In genomic region chr10:81289278-81289677, GRCm38 (mm10) we compare ENCODE assay signal across 8 mouse cellular contexts. TPM values are rescaled to one million over a fixed set of nuclear protein-coding genes. Genes with fewer than 3 reads are reported as not detected.
DNase-seq lines count a peak whose midpoint lies in the region; ATAC-seq and TF ChIP-seq lines count a peak whose summit lies in the region.

No protein-coding gene starts in this region.

- peaks cover 13% of the 10 kb centered on the region; the same call in 1 of the 2 replicates for H3K4me1 ChIP-seq in forebrain, embryonic 11.5 days (replicated peaks; ENCODE audit: control insufficient read depth, insufficient read depth, low read length)
- H3K4me1 ChIP-seq in forebrain, embryonic 15.5 days: peaks cover 34% of the 10 kb centered on the region
- H3K4me1 ChIP-seq in embryonic facial prominence, embryonic 11.5 days (ENCODE audit: control insufficient read depth, insufficient read depth, low read length): peaks cover 5% of the 10 kb centered on the region; the same call in 1 of the 2 replicates
- H3K4me1 ChIP-seq in thymus, adult 2 months (replicated peaks; ENCODE audit: control insufficient read depth, insufficient read depth, low read length): peaks cover 57% of the 10 kb centered on the region

- no peak overlapping the region for H3K9ac ChIP-seq in forebrain, embryonic 11.5 days (ENCODE audit: low read length)
- no peak overlapping the region for H3K9ac ChIP-seq in forebrain, embryonic 15.5 days (replicated peaks)
- H3K9ac ChIP-seq in embryonic facial prominence, embryonic 11.5 days (replicated peaks; ENCODE audit: low read length): no peak overlapping the region

- no peak overlapping the region for H3K4me2 ChIP-seq in forebrain, embryonic 11.5 days (ENCODE audit: low read depth, low read length, severe bottlenecking)
- H3K4me2 ChIP-seq in forebrain, embryonic 15.5 days (replicated peaks): no peak overlapping the region
- H3K4me2 ChIP-seq in embryonic facial prominence, embryonic 11.5 days (ENCODE audit: low read depth, low read length): no peak overlapping the region

- ATAC-seq in forebrain, embryonic 11.5 days (replicated peaks; ENCODE audit: low FRiP score): no peak
- no peak for ATAC-seq in forebrain, embryonic 15.5 days (replicated peaks)
- ATAC-seq in embryonic facial prominence, embryonic 11.5 days (replicated peaks; ENCODE audit: insufficient number of reproducible peaks, low FRiP score, low TSS enrichment, low read depth): no peak
- ATAC-seq in megakaryocyte, adult 5-6 weeks (ENCODE audit: poor library complexity, severe bottlenecking): 0 out of 2 replicates have a peak, but pooled peaks have one; percentile 13

- H3K27ac ChIP-seq in forebrain, embryonic 11.5 days (ENCODE audit: low read depth, low read length): no peak overlapping the region
- no peak overlapping the region for H3K27ac ChIP-seq in forebrain, embryonic 15.5 days (replicated peaks)
- no peak overlapping the region for H3K27ac ChIP-seq in embryonic facial prominence, embryonic 11.5 days (replicated peaks; ENCODE audit: low read depth, low read length)
- H3K27ac ChIP-seq in thymus, adult 2 months (ENCODE audit: control insufficient read depth, insufficient read depth, low read length): no peak overlapping the region

- H3K27me3 ChIP-seq in forebrain, embryonic 11.5 days (ENCODE audit: control insufficient read depth, insufficient read depth, low read length): peaks cover 29% of the 10 kb centered on the region
- H3K27me3 ChIP-seq in forebrain, embryonic 15.5 days: peaks cover 7% of the 10 kb centered on the region
- peaks cover 34% of the 10 kb centered on the region for H3K27me3 ChIP-seq in embryonic facial prominence, embryonic 11.5 days (ENCODE audit: control insufficient read depth, insufficient read depth, low read length)
- H3K27me3 ChIP-seq in thymus, adult 2 months (ENCODE audit: control insufficient read depth, insufficient read depth, low read length): no peaks in the 10 kb centered on the region

- no peaks in the 10 kb centered on the region for H3K9me3 ChIP-seq in forebrain, embryonic 11.5 days (ENCODE audit: control insufficient read depth, low read length)
- no peaks in the 10 kb centered on the region for H3K9me3 ChIP-seq in forebrain, embryonic 15.5 days
- no peaks in the 10 kb centered on the region for H3K9me3 ChIP-seq in embryonic facial prominence, embryonic 11.5 days (replicated peaks; ENCODE audit: control insufficient read depth, low read length)

- no peak overlapping the region for H3K4me3 ChIP-seq in forebrain, embryonic 11.5 days (ENCODE audit: low read depth, low read length)
- no peak overlapping the region for H3K4me3 ChIP-seq in forebrain, embryonic 15.5 days
- H3K4me3 ChIP-seq in embryonic facial prominence, embryonic 11.5 days (ENCODE audit: low read depth, low read length): no peak overlapping the region
- no peak overlapping the region for H3K4me3 ChIP-seq in thymus, adult 2 months (ENCODE audit: control insufficient read depth, insufficient read depth, low read length)

- DNase-seq in forebrain, embryonic 11.5 days (ENCODE audit: low spot score): peak; percentile 82
- DNase-seq in urinary bladder, postnatal 14 days (ENCODE audit: low spot score): peak; percentile 70
- no peak for DNase-seq in urinary bladder, postnatal 4 days (ENCODE audit: low spot score in 2 of 2)
- DNase-seq in embryonic facial prominence, embryonic 11.5 days (ENCODE audit: low spot score): peak; percentile 74
- DNase-seq in kidney, adult 9 months: peak; percentile 71
- DNase-seq in thymus, adult 2 months: peak; percentile 74

- 6% methylated on average over 7 of the region's 7 CpGs for WGBS in forebrain, embryonic 11.5 days
- WGBS in forebrain, embryonic 15.5 days: 2% methylated on average over 7 of the region's 7 CpGs
- WGBS in embryonic facial prominence, embryonic 11.5 days: 4% methylated on average over 7 of the region's 7 CpGs
- 12% methylated on average over 7 of the region's 7 CpGs for WGBS in thymus, adult 2 months

- no peak for TF ChIP-seq POLR2A in thymus, adult 2 months (IDR thresholded peaks at IDR 0.05; ENCODE audit: control insufficient read depth, extremely low read depth, insufficient read depth, low read length, poor library complexity)

- TF ChIP-seq CTCF in thymus, adult 2 months (IDR thresholded peaks at IDR 0.05; ENCODE audit: borderline replicate concordance, control insufficient read depth, extremely low read depth, insufficient read depth, low read length, poor library complexity): peak; percentile 89

- no peaks in the 10 kb centered on the region for H3K36me3 ChIP-seq in forebrain, embryonic 11.5 days (ENCODE audit: control insufficient read depth, insufficient read depth, low read length)
- H3K36me3 ChIP-seq in forebrain, embryonic 15.5 days: no peaks in the 10 kb centered on the region
- H3K36me3 ChIP-seq in embryonic facial prominence, embryonic 11.5 days (replicated peaks; ENCODE audit: control insufficient read depth, insufficient read depth, low read depth, low read length): no peaks in the 10 kb centered on the region
- H3K36me3 ChIP-seq in thymus, adult 2 months (ENCODE audit: control insufficient read depth, insufficient read depth, low read length): no peaks in the 10 kb centered on the region

RNA-seq across cellular contexts. Expression of gene Tjp3, which starts 2.1 kb away (rescaled TPM):
- 10.1 and 11.9 TPM in 2 replicates for polyA plus RNA-seq in forebrain, embryonic 11.5 days (2014; fragmentation: Nextera tagmentation; extraction: Ambion mirVana)
- 8.5 and 9.0 TPM in 2 replicates for polyA plus RNA-seq in forebrain, embryonic 15.5 days (2015; fragmentation: Nextera tagmentation; extraction: Ambion mirVana)
- 2.5 and 3.3 TPM in 2 replicates for polyA plus RNA-seq in embryonic facial prominence, embryonic 11.5 days (2014; fragmentation: Nextera tagmentation; extraction: Ambion mirVana)
- total RNA-seq in megakaryocyte, adult 5-6 weeks (2015): 3.4 and 3.7 TPM in 2 replicates
- total RNA-seq in megakaryocyte, adult 5-6 weeks (2017): 5.0 and 6.5 TPM in 2 replicates
- polyA plus RNA-seq in thymus, adult 2 months (2012; rRNA removed): 27.5 and 34.5 TPM in 2 replicates

RNA-seq across cellular contexts. Expression of gene Pip5k1c, which starts 3.5 kb away (rescaled TPM):
- 74.1 and 74.9 TPM in 2 replicates for polyA plus RNA-seq in forebrain, embryonic 11.5 days (2014; fragmentation: Nextera tagmentation; extraction: Ambion mirVana)
- polyA plus RNA-seq in forebrain, embryonic 15.5 days (2015; fragmentation: Nextera tagmentation; extraction: Ambion mirVana): 123 and 127 TPM in 2 replicates
- polyA plus RNA-seq in embryonic facial prominence, embryonic 11.5 days (2014; fragmentation: Nextera tagmentation; extraction: Ambion mirVana): 41.5 and 46.6 TPM in 2 replicates
- total RNA-seq in megakaryocyte, adult 5-6 weeks (2015): 28.0 and 31.7 TPM in 2 replicates
- 40.4 and 46.1 TPM in 2 replicates for total RNA-seq in megakaryocyte, adult 5-6 weeks (2017)
- polyA plus RNA-seq in thymus, adult 2 months (2012; rRNA removed): 212 and 239 TPM in 2 replicates

RNA-seq across cellular contexts. Expression of gene Apba3, which starts 22.5 kb away (rescaled TPM):
- 36.2 and 42.0 TPM in 2 replicates for polyA plus RNA-seq in forebrain, embryonic 11.5 days (2014; fragmentation: Nextera tagmentation; extraction: Ambion mirVana)
- polyA plus RNA-seq in forebrain, embryonic 15.5 days (2015; fragmentation: Nextera tagmentation; extraction: Ambion mirVana): 33.5 and 37.5 TPM in 2 replicates
- 35.3 and 41.3 TPM in 2 replicates for polyA plus RNA-seq in embryonic facial prominence, embryonic 11.5 days (2014; fragmentation: Nextera tagmentation; extraction: Ambion mirVana)
- total RNA-seq in megakaryocyte, adult 5-6 weeks (2015): 16.4 and 20.2 TPM in 2 replicates
- total RNA-seq in megakaryocyte, adult 5-6 weeks (2017): 11.5 and 15.0 TPM in 2 replicates
- 125 and 136 TPM in 2 replicates for polyA plus RNA-seq in thymus, adult 2 months (2012; rRNA removed)

RNA-seq across cellular contexts. Expression of gene Mrpl54, which starts 22.5 kb away (rescaled TPM):
- polyA plus RNA-seq in forebrain, embryonic 11.5 days (2014; fragmentation: Nextera tagmentation; extraction: Ambion mirVana): 147 and 154 TPM in 2 replicates
- polyA plus RNA-seq in forebrain, embryonic 15.5 days (2015; fragmentation: Nextera tagmentation; extraction: Ambion mirVana): 97.3 and 104 TPM in 2 replicates
- polyA plus RNA-seq in embryonic facial prominence, embryonic 11.5 days (2014; fragmentation: Nextera tagmentation; extraction: Ambion mirVana): 203 and 205 TPM in 2 replicates
- total RNA-seq in megakaryocyte, adult 5-6 weeks (2015): 52.1 and 67.0 TPM in 2 replicates
- total RNA-seq in megakaryocyte, adult 5-6 weeks (2017): 97.4 and 154 TPM in 2 replicates
- 102 and 118 TPM in 2 replicates for polyA plus RNA-seq in thymus, adult 2 months (2012; rRNA removed)

RNA-seq across cellular contexts. Expression of gene Cactin, which starts 31.6 kb away (rescaled TPM):
- 51.2 and 53.2 TPM in 2 replicates for polyA plus RNA-seq in forebrain, embryonic 11.5 days (2014; fragmentation: Nextera tagmentation; extraction: Ambion mirVana)
- polyA plus RNA-seq in forebrain, embryonic 15.5 days (2015; fragmentation: Nextera tagmentation; extraction: Ambion mirVana): 40.7 and 42.4 TPM in 2 replicates
- 30.1 and 30.5 TPM in 2 replicates for polyA plus RNA-seq in embryonic facial prominence, embryonic 11.5 days (2014; fragmentation: Nextera tagmentation; extraction: Ambion mirVana)
- 4.5 and 7.4 TPM in 2 replicates for total RNA-seq in megakaryocyte, adult 5-6 weeks (2015)
- 16.2 and 20.6 TPM in 2 replicates for total RNA-seq in megakaryocyte, adult 5-6 weeks (2017)
- 89.3 and 89.6 TPM in 2 replicates for polyA plus RNA-seq in thymus, adult 2 months (2012; rRNA removed)

Comparison
In these comparisons a context has a peak if more than half of its experiments do, and no peak if none do; other contexts are left out.
1. DNase-seq: peak in forebrain, embryonic 11.5 days (single experiment), urinary bladder, postnatal 14 days (single experiment), embryonic facial prominence, embryonic 11.5 days (single experiment), kidney, adult 9 months (single experiment) and thymus, adult 2 months (single experiment); none in urinary bladder, postnatal 4 days (0 of 2).